Mouse (Mus musculus): ENCODE data around the gene Fbxl20.

- TF ChIP-seq HCFC1 (IDR thresholded peaks at IDR 0.05; ENCODE audit: borderline replicate concordance, insufficient read depth, low read length): no peak
- no peak for TF ChIP-seq ZC3H11A (IDR thresholded peaks at IDR 0.05; ENCODE audit: borderline replicate concordance, low read depth, low read length)
- TF ChIP-seq CHD2 (IDR thresholded peaks at IDR 0.05; ENCODE audit: low read depth, low read length): no peak
Measured at GRCm38 (mm10) chr11:98042741-98043140, 107.5 kb downstream of the Fbxl20 start.
